Mouse (Mus musculus) stomach, postnatal 0 days (tissue): ENCODE results near the gene Slc6a4. TPM values are rescaled to one million over a fixed set of nuclear protein-coding genes. Genes with fewer than 3 reads are reported as not detected.

Source experiments
- ATAC-seq: fragments of 200-750 bp; cut with Nextera tagmentation; 2 replicates; pipeline ENCODE4 v1.8.0; 2017; ENCODE audit not compliant: low FRiP score, low TSS enrichment
- DNase-seq: peaks from one replicate; pipeline ENCODE4 v3.0.0-alpha.2; 2016; ENCODE audit warnings: low spot score
- H3K27ac ChIP-seq: fragments of 300-500 bp; sonication (generic); replicated peaks from 2 replicates; pipeline ENCODE4 v1.5.1; 2014; ENCODE audit warnings: mild to moderate bottlenecking, control low read depth
- H3K27me3 ChIP-seq: fragments of 300-500 bp; sonication (generic); 2 replicates; pipeline ENCODE4 v1.6.1; 2014; ENCODE audit warnings: low read length; ENCODE audit not compliant: control insufficient read depth, insufficient read depth
- H3K36me3 ChIP-seq: fragments of 300-500 bp; sonication (generic); 2 replicates; pipeline ENCODE4 v1.6.1; 2014; ENCODE audit warnings: low read length, mixed read lengths; ENCODE audit not compliant: control insufficient read depth, insufficient read depth
- H3K4me1 ChIP-seq: fragments of 300-500 bp; sonication (generic); replicated peaks from 2 replicates; pipeline ENCODE4 v1.6.1; 2014; ENCODE audit warnings: antibody characterized with exemption; ENCODE audit not compliant: control insufficient read depth, insufficient read depth
- H3K4me2 ChIP-seq: fragments of 300-500 bp; sonication (generic); replicated peaks from 2 replicates; pipeline ENCODE4 v1.6.1; 2014; ENCODE audit warnings: low read depth, mild to moderate bottlenecking, control low read depth, moderate library complexity
- H3K4me3 ChIP-seq: fragments of 300-500 bp; sonication (generic); 2 replicates; pipeline ENCODE4 v1.5.1; 2014; ENCODE audit warnings: low read depth, low read length, control low read depth
- H3K9ac ChIP-seq: fragments of 300-500 bp; sonication (generic); 2 replicates; pipeline ENCODE4 v1.6.1; 2014; ENCODE audit warnings: mild to moderate bottlenecking, low read length, control low read depth, mixed read lengths
- H3K9me3 ChIP-seq: fragments of 300-500 bp; sonication (generic); 2 replicates; pipeline ENCODE4 v1.6.1; 2016; ENCODE audit warnings: low read length; ENCODE audit not compliant: control insufficient read depth
- CTCF ChIP-seq: IDR thresholded peaks from 2 replicates; pipeline ENCODE4 v1.5.1; 2016; ENCODE audit warnings: antibody characterized with exemption, low read depth, mild to moderate bottlenecking, moderate library complexity
- EP300 ChIP-seq: optimal IDR thresholded peaks from 2 replicates; pipeline ENCODE3; 2016; ENCODE audit warnings: antibody characterized with exemption
- WGBS: fragments of 180-500 bp; shearing (Covaris S2); extraction: QIAGEN DNeasy Blood & Tissue Kit; methylation state at CpG from one replicate; pipeline ENCODE4 v1.1.7; 2014; 5-methylcytosine and 5-hydroxymethylcytosine counted together
- polyA plus RNA-seq: library from polyadenylated mRNA; unstranded; fragments of >200 nt; fragmentation: Nextera tagmentation; extraction: Ambion mirVana; gene quantifications from 2 replicates; pipeline ENCODE4 v1.2.1, GENCODE M21; 2015

Slc6a4 gene
- 0.29 and 0.30 TPM in 2 replicates for polyA plus RNA-seq

DNA sequence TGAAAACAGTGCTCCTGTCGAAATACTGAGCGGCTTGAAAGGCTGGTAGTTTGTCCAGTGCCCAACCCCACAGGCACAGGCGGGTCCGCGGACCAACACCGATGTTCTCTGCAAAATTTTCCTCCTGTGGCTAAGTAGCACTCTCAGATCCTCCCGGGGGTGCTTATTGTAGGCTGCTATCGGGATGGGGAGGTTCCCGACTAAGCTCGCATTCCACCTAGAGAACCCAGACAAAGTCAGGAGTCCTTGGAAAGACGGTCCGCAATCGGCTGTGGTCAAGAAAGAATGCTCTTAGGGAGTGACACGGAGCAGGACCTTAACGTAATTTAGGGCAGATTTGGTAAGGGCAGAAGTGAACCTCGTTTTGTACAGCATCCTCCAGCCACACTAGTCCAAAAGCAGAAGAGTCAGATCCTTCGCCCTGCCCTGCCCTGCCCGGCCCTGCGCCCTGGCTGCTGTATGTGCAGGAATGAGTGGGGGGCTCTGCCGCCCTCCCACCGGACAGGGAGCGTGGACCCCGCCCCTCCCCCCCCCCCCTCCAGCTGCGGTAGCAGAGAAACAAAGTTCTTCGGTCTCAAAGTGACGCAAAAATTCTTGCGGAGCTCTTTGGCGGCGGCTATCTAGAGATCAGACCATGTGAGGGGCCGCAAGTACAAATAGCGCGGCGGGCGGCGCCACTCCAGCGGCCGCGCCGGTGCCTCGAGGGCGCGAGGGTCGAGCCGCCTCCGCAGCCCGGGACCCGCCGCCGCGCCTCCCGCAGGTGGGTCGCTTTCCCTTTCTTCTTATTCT, at the start of gene Slc6a4:
Gene Slc6a4, plus strand, starts transcription at position 688 of the 789 bp plus-strand sequence.
- Histone ChIP-seq H3K36me3 (no peaks in the 10 kb centered on the region), H3K4me2 (peak within 1 kb of the TSS; percentile 78), H3K9me3 (no peaks in the 10 kb centered on the region), H3K4me1 (0 out of 2 replicates have a peak, but pooled peaks cover 2% of the 10 kb centered on the region), H3K27ac (no peak within 1 kb of the TSS), H3K4me3 (peak within 1 kb of the TSS; percentile 47), H3K27me3 (0 out of 2 replicates have a peak, but pooled peaks cover 2% of the 10 kb centered on the region), H3K9ac (peak within 1 kb of the TSS; percentile 23)
- under 1% methylated on average over 50 of the region's 52 CpGs for WGBS
- TF ChIP-seq EP300, result no peak
- no peak for TF ChIP-seq CTCF
- ATAC-seq, result no peak
- DNase-seq, result peak; percentile 34

- no peak overlapping the region for H3K9ac ChIP-seq
- H3K27ac ChIP-seq, result no peak overlapping the region
- no peak overlapping the region for H3K4me2 ChIP-seq
- no peaks in the 10 kb centered on the region for H3K4me1 ChIP-seq
- H3K9me3 ChIP-seq, result no peaks in the 10 kb centered on the region
- WGBS, result 82% methylated on average over 2 of the region's 2 CpGs
- no peak for DNase-seq
- no peaks in the 10 kb centered on the region for H3K27me3 ChIP-seq
- no peak overlapping the region for H3K4me3 ChIP-seq
- TF ChIP-seq CTCF (no peak), EP300 (no peak)
- H3K36me3 ChIP-seq, result peaks cover 9% of the 10 kb centered on the region
- no peak for ATAC-seq
Measured at GRCm38 (mm10) chr11:76953536-76953935, 44.9 kb upstream of the Slc6a4 start.

- no peaks in the 10 kb centered on the region for H3K27me3 ChIP-seq
- no peak overlapping the region for H3K4me2 ChIP-seq
- 96% methylated on average over 3 of the region's 3 CpGs for WGBS
- DNase-seq, result no peak
- no peak overlapping the region for H3K4me3 ChIP-seq
- H3K4me1 ChIP-seq, result no peaks in the 10 kb centered on the region
- H3K9ac ChIP-seq, result no peak overlapping the region
- TF ChIP-seq EP300 (no peak), CTCF (no peak)
- ATAC-seq, result no peak
- H3K27ac ChIP-seq, result no peak overlapping the region
- no peaks in the 10 kb centered on the region for H3K9me3 ChIP-seq
- peaks cover 30% of the 10 kb centered on the region for H3K36me3 ChIP-seq
Measured at GRCm38 (mm10) chr11:76965703-76966102, 32.7 kb upstream of the Slc6a4 start.

GRCm38 (mm10) chr11:76970328-76970727, 28.1 kb upstream of the Slc6a4 start:
- no peaks in the 10 kb centered on the region for H3K9me3 ChIP-seq
- no peaks in the 10 kb centered on the region for H3K27me3 ChIP-seq
- DNase-seq (no peak), ATAC-seq (no peak)
- no peak overlapping the region for H3K4me2 ChIP-seq
- no peak overlapping the region for H3K9ac ChIP-seq
- no peaks in the 10 kb centered on the region for H3K4me1 ChIP-seq
- WGBS, result 77% methylated on average over 2 of the region's 2 CpGs
- H3K4me3 ChIP-seq, result no peak overlapping the region
- H3K36me3 ChIP-seq, result peaks cover 40% of the 10 kb centered on the region
- TF ChIP-seq CTCF (no peak), EP300 (no peak)
- no peak overlapping the region for H3K27ac ChIP-seq

DNA sequence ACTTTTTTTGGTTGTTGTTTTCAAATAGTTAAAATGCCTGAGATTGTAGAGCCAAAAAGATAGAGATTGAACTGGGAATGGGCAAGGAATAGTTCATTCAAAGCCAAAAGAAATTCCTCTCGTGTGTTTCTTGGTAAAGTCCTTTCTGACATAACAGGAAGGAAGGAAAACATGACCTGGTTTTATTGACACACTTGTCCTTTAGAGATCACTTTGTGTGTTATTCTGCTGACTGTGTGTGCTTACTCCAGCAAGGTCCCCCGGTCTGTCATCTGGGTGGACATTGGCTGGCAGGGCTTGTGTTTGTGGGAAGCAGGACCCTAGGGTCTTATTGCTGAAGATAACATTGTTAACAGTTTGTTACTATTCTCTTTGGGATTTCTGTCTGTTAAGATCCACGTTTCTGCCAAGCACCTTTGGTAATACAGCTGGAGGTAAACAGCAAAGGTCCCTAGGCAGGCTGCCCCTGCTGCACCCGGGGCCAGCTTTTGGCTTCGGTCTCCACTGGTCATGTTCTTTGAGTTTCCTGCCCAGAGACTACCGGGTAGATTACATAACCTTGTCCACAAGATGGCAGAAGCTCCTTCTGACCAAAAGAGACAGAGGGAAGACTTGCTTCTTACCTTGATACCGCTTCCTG, 23.6 kb upstream of the Slc6a4 start:
- 65% methylated on average over 7 of the region's 7 CpGs for WGBS
- ATAC-seq, result no peak
- Histone ChIP-seq H3K4me2 (no peak overlapping the region), H3K9ac (no peak overlapping the region), H3K27me3 (no peaks in the 10 kb centered on the region), H3K4me3 (no peak overlapping the region), H3K36me3 (peaks cover 29% of the 10 kb centered on the region), H3K4me1 (no peaks in the 10 kb centered on the region), H3K9me3 (no peaks in the 10 kb centered on the region), H3K27ac (no peak overlapping the region)
- no peak for DNase-seq
- TF ChIP-seq EP300, result no peak
- peak; percentile 32; the same call in 1 of the 2 replicates for TF ChIP-seq CTCF

- 57% methylated on average over 5 of the region's 5 CpGs for WGBS
- no peaks in the 10 kb centered on the region for H3K4me1 ChIP-seq
- TF ChIP-seq CTCF (no peak), EP300 (no peak)
- H3K9ac ChIP-seq, result no peak overlapping the region
- ATAC-seq (no peak), DNase-seq (no peak)
- H3K9me3 ChIP-seq, result no peaks in the 10 kb centered on the region
- no peak overlapping the region for H3K27ac ChIP-seq
- no peaks in the 10 kb centered on the region for H3K27me3 ChIP-seq
- peaks cover 26% of the 10 kb centered on the region for H3K36me3 ChIP-seq
- no peak overlapping the region for H3K4me2 ChIP-seq
- no peak overlapping the region for H3K4me3 ChIP-seq
Measured at GRCm38 (mm10) chr11:76981570-76982141, 16.7 kb upstream of the Slc6a4 start.
